Mouse (Mus musculus) C2C12 (cell line): ENCODE results near the gene Tmtc1. TPM values are rescaled to one million over a fixed set of nuclear protein-coding genes. Genes with fewer than 3 reads are reported as not detected.

Experiments
- H3K27me3 ChIP-seq: one replicate; pipeline ENCODE4 v1.6.1; 2011; ENCODE audit not compliant: control insufficient read depth, insufficient read depth, insufficient read length
- H3K36me3 ChIP-seq: one replicate; pipeline ENCODE4 v1.6.1; 2011; ENCODE audit not compliant: control insufficient read depth, insufficient read depth
- H3K4me3 ChIP-seq: one replicate; pipeline ENCODE4 v1.5.1; 2011; ENCODE audit warnings: mild to moderate bottlenecking, control low read depth; ENCODE audit not compliant: poor library complexity, insufficient read depth, severe bottlenecking
- H3K79me2 ChIP-seq: one replicate; pipeline ENCODE4 v1.6.1; 2011; ENCODE audit not compliant: control insufficient read depth, insufficient read depth
- H3K79me3 ChIP-seq: one replicate; pipeline ENCODE4 v1.6.1; 2011; ENCODE audit warnings: low read depth, control low read depth
- H3ac ChIP-seq: one replicate; pipeline ENCODE3; 2011; ENCODE audit warnings: low read depth; ENCODE audit not compliant: control insufficient read depth, insufficient read length
- CEBPB ChIP-seq: IDR thresholded peaks from one replicate; pipeline ENCODE4 v1.6.1; 2011; ENCODE audit warnings: low read depth, mild to moderate bottlenecking, control low read depth, moderate library complexity
- CTCF ChIP-seq: IDR thresholded peaks from one replicate; pipeline ENCODE4 v1.5.1; 2011; ENCODE audit not compliant: control insufficient read depth, insufficient read depth, insufficient read length
- FOSL1 ChIP-seq: IDR thresholded peaks from one replicate; pipeline ENCODE4 v1.8.0; 2011; ENCODE audit warnings: mild to moderate bottlenecking, low read length; ENCODE audit not compliant: poor library complexity, insufficient read depth, severe bottlenecking
- MAX ChIP-seq: IDR thresholded peaks from one replicate; pipeline ENCODE4 v1.6.1; 2011; ENCODE audit warnings: mild to moderate bottlenecking, control low read depth
- MYOD1 ChIP-seq: IDR thresholded peaks from one replicate; pipeline ENCODE4 v1.6.1; 2011; ENCODE audit warnings: low read depth; ENCODE audit not compliant: control insufficient read depth, insufficient read length
- MYOG ChIP-seq: IDR thresholded peaks from one replicate; pipeline ENCODE4 v1.6.1; 2011; ENCODE audit not compliant: control insufficient read depth, insufficient read length; ENCODE audit errors: extremely low read depth
- USF1 ChIP-seq: IDR thresholded peaks from one replicate; pipeline ENCODE4 v1.6.1; 2011; ENCODE audit warnings: low read depth, mild to moderate bottlenecking, control low read depth, moderate library complexity
- polyA plus RNA-seq: library from polyadenylated mRNA; unstranded; fragments of >200 nt; fragmentation: generic; extraction: Trizol; gene quantifications from one replicate; pipeline ENCODE4 v1.2.1, GENCODE M21; 2012; ENCODE audit warnings: missing spikeins

Gene Tmtc1
- polyA plus RNA-seq, 1 experiment, result not detected

GRCm38 (mm10) chr6:148358580-148359246 is 85.5 kb downstream of the Tmtc1 start:
- Histone ChIP-seq H3K79me3 (no peaks in the 10 kb centered on the region), H3K27me3 (no peaks in the 10 kb centered on the region), H3K79me2 (no peaks in the 10 kb centered on the region), H3ac (no peak overlapping the region), H3K4me3 (no peak overlapping the region), H3K36me3 (no peaks in the 10 kb centered on the region)
- TF ChIP-seq CEBPB (no peak), CTCF (no peak), MYOG (no peak)

- Histone ChIP-seq H3K79me3 (no peaks in the 10 kb centered on the region), H3K4me3 (no peak overlapping the region), H3ac (no peak overlapping the region), H3K79me2 (no peaks in the 10 kb centered on the region), H3K27me3 (no peaks in the 10 kb centered on the region), H3K36me3 (no peaks in the 10 kb centered on the region)
- TF ChIP-seq MYOG (no peak), CTCF (no peak), USF1 (no peak), MYOD1 (no peak), CEBPB (no peak), FOSL1 (no peak), MAX (no peak)
These were observed 88.0 kb downstream of the Tmtc1 start for GRCm38 (mm10) chr6:148356141-148356540.

GRCm38 (mm10) chr6:148354509-148355474 is 89.4 kb downstream of the Tmtc1 start:
- TF ChIP-seq CTCF, result no peak
- TF ChIP-seq MYOD1, result no peak
- Histone ChIP-seq H3K4me3 (no peak overlapping the region), H3K27me3 (no peaks in the 10 kb centered on the region), H3K79me3 (no peaks in the 10 kb centered on the region), H3K79me2 (no peaks in the 10 kb centered on the region), H3ac (no peak overlapping the region), H3K36me3 (no peaks in the 10 kb centered on the region)

GRCm38 (mm10) chr6:148354151-148354508 is 90.1 kb downstream of the Tmtc1 start:
- H3K79me3 ChIP-seq, result no peaks in the 10 kb centered on the region
- H3K27me3 ChIP-seq, result no peaks in the 10 kb centered on the region
- H3K36me3 ChIP-seq, result no peaks in the 10 kb centered on the region
- H3K79me2 ChIP-seq, result no peaks in the 10 kb centered on the region
- H3ac ChIP-seq, result no peak overlapping the region
- TF ChIP-seq MAX (no peak), USF1 (no peak), MYOG (no peak), CTCF (no peak), MYOD1 (no peak), CEBPB (no peak), FOSL1 (no peak)
- H3K4me3 ChIP-seq, result no peak overlapping the region

- Histone ChIP-seq H3K79me2 (no peaks in the 10 kb centered on the region), H3ac (no peak overlapping the region), H3K79me3 (no peaks in the 10 kb centered on the region), H3K27me3 (no peaks in the 10 kb centered on the region), H3K36me3 (no peaks in the 10 kb centered on the region), H3K4me3 (no peak overlapping the region)
- TF ChIP-seq CEBPB (no peak), MYOD1 (no peak), FOSL1 (no peak), MYOG (no peak), MAX (no peak), CTCF (no peak), USF1 (no peak)
These were observed 99.2 kb downstream of the Tmtc1 start for GRCm38 (mm10) chr6:148345001-148345400.
